Mouse (Mus musculus) granulocyte monocyte progenitor cell, adult 5-6 weeks (primary cell): ENCODE results near the gene Adap1. TPM values are rescaled to one million over a fixed set of nuclear protein-coding genes. Genes with fewer than 3 reads are reported as not detected.
A peak's percentile ranks its signal among the peaks of the same experiment; 100 is the strongest.
"Not testable (repeated sequence)": the region's sequence is repeated elsewhere in the genome, so short reads cannot be mapped to it uniquely, and the experiment has no call there.

Source experiments
- ATAC-seq: replicated peaks from 2 replicates; pipeline ENCODE4 v1.8.0; 2016; ENCODE audit warnings: mild to moderate bottlenecking, moderate TSS enrichment, inconsistent platforms; ENCODE audit not compliant: poor library complexity, severe bottlenecking
- total RNA-seq, 2 experiments: library from RNA; stranded (forward) in 1 of 2; stranded (reverse) in 1 of 2; fragments of 200-712, 200-1000 nt in 1 of 2; fragments of >200 nt in 1 of 2; fragmentation: Nextera tagmentation in 1 of 2; gene quantifications; 2 replicates each; pipeline ENCODE4 v1.2.3; 2014 to 2017

Adap1 gene
- total RNA-seq, 2 experiments from 2014 or later = 39.4 to 46.5 TPM

GRCm38 (mm10) chr5:139351628-139352027 lies 26.2 kb upstream of the Adap1 start:
- ATAC-seq = no peak

- ATAC-seq = peak; percentile 68
Measured at GRCm38 (mm10) chr5:139351134-139351533, 25.7 kb upstream of the Adap1 start, which contains the start of gene Cox19. Cox19 (minus strand) TSS chr5:139351418.

GRCm38 (mm10) chr5:139349713-139350112 lies 24.3 kb upstream of the Adap1 start:
- no peak for ATAC-seq

GRCm38 (mm10) chr5:139347225-139347624 lies 21.8 kb upstream of the Adap1 start:
- no peak for ATAC-seq

GRCm38 (mm10) chr5:139345364-139345714 lies 19.9 kb upstream of the Adap1 start:
- ATAC-seq = no peak; the same call in 1 of the 2 replicates

GRCm38 (mm10) chr5:139344687-139345363 lies 19.4 kb upstream of the Adap1 start:
- ATAC-seq = peak; percentile 97

- ATAC-seq = peak; percentile 78
Measured at GRCm38 (mm10) chr5:139344021-139344686, 18.7 kb upstream of the Adap1 start.

GRCm38 (mm10) chr5:139338891-139339290 lies 13.5 kb upstream of the Adap1 start:
- no peak for ATAC-seq

GRCm38 (mm10) chr5:139338403-139338802 lies 13.0 kb upstream of the Adap1 start:
- ATAC-seq = no peak; the same call in 1 of the 2 replicates

- no peak for ATAC-seq
Measured at GRCm38 (mm10) chr5:139337826-139338370, 12.5 kb upstream of the Adap1 start.

GRCm38 (mm10) chr5:139335634-139336033 lies 10.2 kb upstream of the Adap1 start:
- no peak for ATAC-seq

GRCm38 (mm10) chr5:139334394-139334793 lies 9.0 kb upstream of the Adap1 start:
- not testable (repeated sequence) for ATAC-seq

- no peak for ATAC-seq
Measured at GRCm38 (mm10) chr5:139333301-139334013, 8.0 kb upstream of the Adap1 start.

- ATAC-seq = no peak
Measured at GRCm38 (mm10) chr5:139332590-139333272, 7.3 kb upstream of the Adap1 start.

- ATAC-seq = peak; percentile 58
Measured at GRCm38 (mm10) chr5:139331742-139332141, 6.3 kb upstream of the Adap1 start.

GRCm38 (mm10) chr5:139330766-139331165 lies 5.3 kb upstream of the Adap1 start:
- no peak for ATAC-seq

- ATAC-seq = peak; percentile 45
Measured at GRCm38 (mm10) chr5:139327634-139328020, 2.2 kb upstream of the Adap1 start.

GRCm38 (mm10) chr5:139326986-139327633 lies 1.7 kb upstream of the Adap1 start:
- ATAC-seq = peak; percentile 39

- no peak for ATAC-seq
Measured at GRCm38 (mm10) chr5:139326111-139326696, 782 bp upstream of the Adap1 start.
